Mouse (Mus musculus): ENCODE measurements around the gene Sf3b4. TPM values are rescaled to one million over a fixed set of nuclear protein-coding genes. Genes with fewer than 3 reads are reported as not detected.
"Not testable (repeated sequence)": the region's sequence is repeated elsewhere in the genome, so short reads cannot be mapped to it uniquely, and the experiment has no call there.

Gene Sf3b4
- total RNA-seq, 1 experiment from 2014 or later, result 55.3 TPM

GRCm38 (mm10) chr3:96174042-96174441 lies 1.9 kb downstream of the Sf3b4 start:
- DNase-seq, result not testable (repeated sequence)

GRCm38 (mm10) chr3:96175251-96175650 lies 3.1 kb downstream of the Sf3b4 start:
- DNase-seq, result no peak

GRCm38 (mm10) chr3:96178427-96178826 lies 6.3 kb downstream of the Sf3b4 start:
- DNase-seq, result no peak

- no peak for DNase-seq
Measured at GRCm38 (mm10) chr3:96178902-96179301, 6.8 kb downstream of the Sf3b4 start.

DNA sequence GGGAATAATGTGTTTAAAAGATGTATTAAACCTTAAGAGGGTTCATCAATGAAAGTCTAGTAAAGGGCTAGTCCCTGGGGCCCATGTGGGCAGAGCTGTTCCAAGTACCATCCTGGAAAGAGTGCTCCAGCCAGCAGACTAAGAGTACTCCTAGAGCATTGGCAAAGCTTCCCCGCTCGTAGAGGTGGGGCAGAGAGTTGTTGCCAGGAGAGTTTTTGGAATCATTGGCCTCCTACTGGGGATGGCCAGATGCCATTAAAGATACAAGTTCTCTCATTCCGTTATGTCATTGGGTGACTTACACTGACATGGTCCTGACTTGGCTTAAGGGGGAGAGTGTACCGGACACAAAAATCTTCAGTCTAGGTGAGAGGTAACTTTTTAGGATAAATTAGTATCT lies 7.4 kb downstream of the Sf3b4 start:
- DNase-seq, result peak; percentile 26

DNA sequence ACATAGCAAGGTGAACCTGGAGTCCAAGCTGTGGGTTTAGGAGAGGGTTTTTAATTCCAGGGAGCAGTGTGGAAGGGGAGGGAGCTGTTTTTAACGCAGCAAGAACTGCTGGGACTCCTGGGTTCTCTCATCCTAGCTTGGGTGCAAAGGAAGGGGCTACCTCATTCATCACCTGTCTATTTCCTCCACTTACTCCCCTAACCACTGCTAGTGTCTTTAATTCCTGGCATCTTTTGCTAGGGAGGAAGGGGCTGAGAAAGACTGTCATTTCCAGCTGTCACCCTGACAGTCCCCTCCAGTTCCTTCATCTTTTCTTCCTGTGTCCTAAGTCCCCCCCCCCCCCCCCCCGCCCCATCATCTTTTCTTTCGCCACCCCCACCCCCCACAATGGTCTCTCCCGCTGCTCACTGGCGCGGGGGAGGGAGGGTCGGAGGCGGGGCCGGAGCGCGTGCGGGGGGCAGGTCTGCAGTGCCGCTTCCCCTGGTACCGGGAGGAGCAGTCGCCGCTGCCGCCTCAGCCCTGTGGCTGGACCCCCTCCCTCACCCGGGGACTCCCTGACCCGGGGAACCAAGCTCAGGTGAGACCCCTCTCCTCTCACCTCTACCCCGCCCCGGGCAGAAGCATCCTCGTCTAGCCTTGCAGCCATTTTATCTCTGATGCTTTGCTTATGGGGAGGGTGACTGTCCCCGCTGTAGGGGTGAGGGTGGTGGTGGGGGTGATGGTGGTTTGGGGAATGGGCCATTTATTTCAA lies 8.8 kb downstream of the Sf3b4 start, which contains the start of gene Sv2a:
TSS of gene Sv2a (plus strand) at position 425 of the 751 bp plus-strand sequence.
- DNase-seq, result peak; percentile 62

DNA sequence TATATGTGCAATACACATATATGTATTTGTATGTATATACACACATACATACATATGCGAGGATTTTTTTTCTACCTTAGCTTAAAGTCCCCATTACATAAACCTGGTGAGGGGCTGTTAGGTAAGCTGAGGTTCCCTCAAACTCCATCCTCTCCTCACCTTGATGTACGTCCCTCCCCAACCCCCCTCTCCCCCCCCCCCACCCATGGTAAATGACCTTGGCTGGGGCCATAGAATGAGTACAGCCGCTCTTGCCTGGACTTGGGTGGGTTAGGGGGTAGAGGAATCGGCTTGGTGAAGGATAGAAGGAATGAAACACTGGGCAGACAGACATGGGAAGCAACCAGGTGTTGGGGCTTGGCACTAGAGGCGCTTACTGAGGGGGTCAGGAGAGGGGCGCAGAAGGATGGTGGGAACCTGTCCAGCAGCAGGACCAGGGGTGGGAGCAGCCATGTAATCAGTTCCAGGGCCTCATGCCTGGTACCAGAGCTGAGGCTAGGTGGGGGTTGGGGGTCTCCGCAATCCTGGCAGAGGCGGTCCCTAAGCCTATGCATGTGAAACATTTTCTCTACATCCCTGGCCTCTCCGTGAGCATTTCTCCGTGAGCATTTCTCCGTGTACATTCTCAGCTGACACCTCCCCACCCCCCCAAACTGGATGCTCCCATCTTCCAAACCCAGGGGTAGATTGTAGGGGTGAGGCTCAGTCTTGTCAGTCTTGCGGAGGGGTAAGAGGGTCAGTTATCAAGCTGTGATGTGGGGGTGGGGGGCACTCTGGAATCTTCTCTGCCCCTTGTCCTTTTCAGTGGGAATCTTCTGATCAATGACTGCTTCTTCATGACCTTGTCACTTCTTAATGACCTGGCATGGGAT lies 9.6 kb downstream of the Sf3b4 start:
- no peak for DNase-seq

- DNase-seq, result no peak
Measured at GRCm38 (mm10) chr3:96182382-96182776, 10.2 kb downstream of the Sf3b4 start.

DNA sequence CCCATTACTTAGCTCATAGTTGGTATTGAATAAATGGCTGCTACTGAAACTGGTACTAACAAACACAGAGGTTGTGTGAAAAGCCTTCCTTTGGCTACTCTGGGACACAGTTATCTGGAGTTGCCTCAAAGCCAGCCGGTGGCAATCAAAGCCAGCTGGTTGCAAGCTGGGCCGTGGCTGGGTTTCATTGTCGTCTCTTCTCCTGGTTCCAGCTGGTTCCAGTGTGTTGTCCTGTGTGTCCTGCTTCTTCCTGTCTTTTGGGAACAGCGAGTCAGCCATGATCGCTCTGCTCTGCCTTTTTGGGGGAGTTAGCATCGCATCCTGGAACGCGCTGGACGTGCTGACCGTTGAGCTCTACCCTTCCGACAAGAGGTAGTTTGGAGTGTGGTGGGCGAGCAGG lies 20.8 kb downstream of the Sf3b4 start:
- DNase-seq, result no peak

DNA sequence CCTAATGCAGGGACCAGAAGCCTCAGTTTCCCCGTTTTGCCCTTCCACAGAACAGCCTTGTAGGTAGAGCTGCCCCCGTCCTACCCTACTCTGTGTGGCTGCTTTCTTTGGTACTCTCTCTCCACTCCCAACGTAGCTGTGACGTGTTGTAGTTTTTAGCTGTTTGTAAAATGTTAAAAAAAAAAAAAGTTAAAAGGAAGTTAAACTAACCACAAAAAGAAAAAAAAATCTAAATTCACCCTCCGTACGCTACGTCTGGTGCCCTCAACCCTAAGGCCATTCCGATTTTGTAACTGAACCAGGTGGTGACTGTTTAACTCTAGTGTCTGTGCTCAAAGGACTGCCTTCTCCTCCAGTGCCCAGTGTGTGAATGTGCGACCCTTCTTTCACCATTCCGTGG lies 22.8 kb downstream of the Sf3b4 start:
- no peak for DNase-seq

GRCm38 (mm10) chr3:96195616-96196313 lies 23.6 kb downstream of the Sf3b4 start:
- DNase-seq, result no peak

DNA sequence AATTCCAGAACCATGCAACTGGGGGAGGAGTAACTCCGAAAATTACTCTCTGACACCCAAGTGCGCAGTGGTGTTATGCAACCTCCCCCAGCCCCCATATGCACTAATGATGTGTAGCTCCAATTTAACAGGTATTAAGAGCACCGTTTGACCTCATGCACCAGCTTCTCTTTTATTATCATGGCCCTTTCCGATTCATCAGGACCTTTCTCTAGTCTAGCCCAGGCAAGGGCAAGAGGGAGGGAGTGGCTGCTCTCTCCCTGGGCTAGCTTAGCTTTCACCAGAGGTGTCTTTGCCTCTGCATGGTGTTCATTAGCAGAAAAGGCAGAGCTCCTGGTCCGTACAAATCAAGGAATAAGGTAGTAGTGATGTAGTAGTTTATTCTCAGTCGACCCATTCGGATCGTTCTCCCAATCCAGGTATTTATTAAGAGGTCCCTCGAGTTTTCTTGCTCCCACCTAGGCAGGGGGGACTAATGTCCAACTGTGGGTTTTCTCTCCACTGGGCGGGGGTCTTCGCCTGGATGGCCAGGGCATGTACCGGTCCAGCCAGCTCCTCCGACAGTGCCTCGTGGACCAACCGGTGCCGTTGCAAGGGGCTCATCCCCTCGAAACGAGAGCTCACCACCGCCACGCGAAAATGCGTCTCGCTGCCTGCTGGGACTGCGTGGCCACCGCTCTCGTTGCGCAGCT lies 24.5 kb downstream of the Sf3b4 start:
- DNase-seq, result no peak

- DNase-seq, result peak; percentile 88
Measured at GRCm38 (mm10) chr3:96197129-96197749, 25.1 kb downstream of the Sf3b4 start.

GRCm38 (mm10) chr3:96198181-96198580 lies 26.0 kb downstream of the Sf3b4 start:
- no peak for DNase-seq

GRCm38 (mm10) chr3:96198601-96199251 lies 26.6 kb downstream of the Sf3b4 start:
- not testable (repeated sequence) for DNase-seq

DNA sequence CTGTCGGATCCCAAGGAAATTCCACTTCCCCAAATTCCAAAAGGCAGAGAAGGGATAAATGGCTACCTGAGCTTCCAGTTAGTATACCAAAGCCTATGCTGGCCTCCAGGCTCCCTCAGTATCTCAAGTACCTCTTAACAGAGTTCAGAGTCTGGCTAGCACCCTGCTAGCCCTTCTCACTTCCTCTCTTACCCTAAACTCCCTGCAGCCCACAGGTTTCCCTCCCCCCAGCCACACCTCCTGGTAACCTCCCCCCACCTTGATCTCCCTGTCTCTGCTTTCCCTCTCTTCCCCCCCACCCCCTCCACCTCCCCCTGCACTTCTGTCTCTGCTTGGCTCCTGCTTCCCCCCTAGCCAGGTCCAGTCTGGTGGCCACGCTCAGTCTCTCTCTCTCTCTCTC lies 27.6 kb downstream of the Sf3b4 start:
- DNase-seq, result no peak

- no peak for DNase-seq
Measured at GRCm38 (mm10) chr3:96207819-96208218, 35.7 kb downstream of the Sf3b4 start.

DNA sequence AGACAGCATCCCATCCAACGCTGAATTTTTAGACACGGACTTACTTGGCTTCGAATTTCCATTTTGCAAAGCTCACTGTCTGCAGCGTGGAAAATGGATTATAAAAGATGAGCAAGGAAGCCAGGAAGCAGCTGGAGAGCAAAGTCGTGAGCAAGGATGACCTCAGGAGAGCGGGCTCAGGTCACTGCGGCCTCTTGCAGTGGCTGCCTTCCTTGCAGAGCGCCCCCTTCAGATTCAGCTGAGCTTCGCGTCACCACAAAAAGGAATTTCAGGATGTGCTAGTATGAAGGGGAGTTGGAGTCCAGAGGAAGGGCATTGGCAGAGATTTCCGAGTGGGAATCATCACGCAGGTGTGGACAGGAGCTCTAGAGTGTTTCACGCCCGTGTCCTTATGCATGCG lies 37.1 kb downstream of the Sf3b4 start:
- peak; percentile 23 for DNase-seq

DNA sequence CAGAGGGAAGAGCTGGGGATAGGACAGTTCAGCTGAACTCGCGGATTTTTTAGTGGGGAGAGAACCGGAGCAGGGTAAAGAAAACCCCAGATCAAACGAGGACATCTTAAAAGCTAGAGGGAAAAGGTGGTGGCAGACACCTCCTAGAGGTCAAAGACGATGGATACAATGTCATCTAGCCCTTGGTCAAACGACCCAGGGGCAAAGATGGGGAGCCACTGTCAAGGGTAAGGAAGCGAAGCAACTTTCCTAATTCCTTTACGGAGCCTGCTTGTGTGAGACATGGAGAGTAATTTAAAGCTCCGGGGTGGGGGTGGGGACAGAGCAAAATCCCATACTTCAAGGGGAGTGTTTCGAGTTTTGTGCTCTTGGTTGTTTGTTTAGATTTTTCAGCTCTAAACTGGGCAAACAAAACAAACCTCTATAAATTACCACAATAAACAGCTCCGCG lies 47.1 kb downstream of the Sf3b4 start:
- DNase-seq, result no peak

- DNase-seq, result peak; percentile 61
Measured at GRCm38 (mm10) chr3:96219661-96220130, 47.6 kb downstream of the Sf3b4 start, which contains the start of the genes Bola1 and Hist2h2ab. Bola1 (minus strand) TSS chr3:96219709. Hist2h2ab (plus strand) TSS chr3:96219865.

All from adrenal gland, postnatal 25 days (tissue).